Mouse (Mus musculus): ENCODE results near the gene Olfr157.

Gene Olfr157

DNA sequence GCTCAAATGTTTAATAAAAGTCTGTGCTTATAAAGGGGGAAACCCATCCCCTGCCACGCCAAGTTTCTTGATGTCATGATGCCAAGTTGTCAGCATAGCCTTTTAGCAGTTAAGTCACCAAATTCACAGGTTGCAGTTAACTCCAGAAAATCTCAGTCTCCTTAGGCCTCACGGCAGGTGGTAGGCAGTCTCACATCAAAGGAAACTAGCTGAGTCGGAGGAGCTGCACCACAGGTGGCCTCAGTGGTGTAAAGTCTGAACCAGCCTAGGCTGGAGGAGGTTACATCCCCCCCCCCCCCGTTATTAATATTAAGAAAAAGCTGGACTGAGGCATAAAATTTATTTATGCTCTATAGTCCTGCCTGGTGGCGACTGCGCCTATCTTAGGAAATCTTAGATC, 44.7 kb downstream of the Olfr157 start:
- DNase-seq = no peak
